Mouse (Mus musculus): ENCODE measurements around the gene Gm45208. TPM values are rescaled to one million over a fixed set of nuclear protein-coding genes. Genes with fewer than 3 reads are reported as not detected.

Gene Gm45208
- polyA plus RNA-seq, 1 experiment: not detected

- no peak for DNase-seq (ENCODE audit: low spot score)
Measured at GRCm38 (mm10) chrX:7772766-7773165, 50.7 kb downstream of the Gm45208 start.

- DNase-seq (ENCODE audit: low spot score): no peak
Measured at GRCm38 (mm10) chrX:7775501-7776205, 53.6 kb downstream of the Gm45208 start.

GRCm38 (mm10) chrX:7776329-7777082 lies 54.5 kb downstream of the Gm45208 start:
- no peak for DNase-seq (ENCODE audit: low spot score)

- no peak for DNase-seq (ENCODE audit: low spot score)
Measured at GRCm38 (mm10) chrX:7778450-7779244, 56.6 kb downstream of the Gm45208 start.

GRCm38 (mm10) chrX:7779294-7779693 lies 57.2 kb downstream of the Gm45208 start:
- DNase-seq (ENCODE audit: low spot score): no peak

Other genes with a start within 250 kb of the Gm45208 start
- gene Foxp3, start 148.6 kb upstream of the Gm45208 start, polyA plus RNA-seq (2012; rRNA removed): 0.08 and 0.21 TPM in 2 replicates
- 3.5 and 3.7 TPM in 2 replicates for gene Ppp1r3f, start 148.0 kb upstream of the Gm45208 start, polyA plus RNA-seq (2012; rRNA removed)
- gene Ccdc22, start 116.7 kb upstream of the Gm45208 start, polyA plus RNA-seq (2012; rRNA removed): 12.0 and 12.5 TPM in 2 replicates
- gene Cacna1f, start 115.2 kb upstream of the Gm45208 start, polyA plus RNA-seq (2012; rRNA removed): 0.01 TPM in 2 replicates
- 3.6 and 4.0 TPM in 2 replicates for gene Syp, start 83.8 kb upstream of the Gm45208 start, polyA plus RNA-seq (2012; rRNA removed)
- gene Prickle3, start 65.0 kb upstream of the Gm45208 start, polyA plus RNA-seq (2012; rRNA removed): 12.1 and 16.3 TPM in 2 replicates
- gene Plp2, start 50.9 kb upstream of the Gm45208 start, polyA plus RNA-seq (2012; rRNA removed): 233 and 234 TPM in 2 replicates
- gene Magix, start 41.0 kb upstream of the Gm45208 start, polyA plus RNA-seq (2012; rRNA removed): 1.1 and 1.6 TPM in 2 replicates
- gene Gpkow, start 25.1 kb upstream of the Gm45208 start, polyA plus RNA-seq (2012; rRNA removed): 20.6 and 21.9 TPM in 2 replicates
- 48.8 and 56.1 TPM in 2 replicates for gene Wdr45, start 7.9 kb upstream of the Gm45208 start, polyA plus RNA-seq (2012; rRNA removed)
- gene Praf2, start 6.2 kb downstream of the Gm45208 start, polyA plus RNA-seq (2012; rRNA removed): 30.8 and 37.7 TPM in 2 replicates
- gene Ccdc120, start 28.7 kb downstream of the Gm45208 start, polyA plus RNA-seq (2012; rRNA removed): 16.9 and 17.2 TPM in 2 replicates
- 11.2 and 23.7 TPM in 2 replicates for gene Tfe3, start 40.3 kb downstream of the Gm45208 start, polyA plus RNA-seq (2012; rRNA removed)
- 49.5 and 53.1 TPM in 2 replicates for gene Gripap1, start 67.5 kb downstream of the Gm45208 start, polyA plus RNA-seq (2012; rRNA removed)
- 1.7 and 2.4 TPM in 2 replicates for gene Kcnd1, start 100.0 kb downstream of the Gm45208 start, polyA plus RNA-seq (2012; rRNA removed)
- gene Otud5, start 119.1 kb downstream of the Gm45208 start, polyA plus RNA-seq (2012; rRNA removed): 31.4 and 43.4 TPM in 2 replicates
- 8.8 and 10.8 TPM in 2 replicates for gene Pim2, start 156.0 kb downstream of the Gm45208 start, polyA plus RNA-seq (2012; rRNA removed)
- gene Slc35a2, start 161.8 kb downstream of the Gm45208 start, polyA plus RNA-seq (2012; rRNA removed): 43.3 and 68.2 TPM in 2 replicates
- gene Pqbp1, start 177.0 kb downstream of the Gm45208 start, polyA plus RNA-seq (2012; rRNA removed): 84.2 and 90.7 TPM in 2 replicates
- gene Timm17b, start 177.1 kb downstream of the Gm45208 start, polyA plus RNA-seq (2012; rRNA removed): 22.2 and 23.7 TPM in 2 replicates
- not detected in 2 replicates for gene Gm10491, start 185.6 kb downstream of the Gm45208 start, polyA plus RNA-seq (2012; rRNA removed)
- not detected in 2 replicates for gene Gm10490, start 187.3 kb downstream of the Gm45208 start, polyA plus RNA-seq (2012; rRNA removed)
- gene Pcsk1n, start 197.6 kb downstream of the Gm45208 start, polyA plus RNA-seq (2012; rRNA removed): 0.51 and 0.66 TPM in 2 replicates
- not detected in 2 replicates for gene Eras, start 206.4 kb downstream of the Gm45208 start, polyA plus RNA-seq (2012; rRNA removed)
- 20.9 and 22.0 TPM in 2 replicates for gene Hdac6, start 225.6 kb downstream of the Gm45208 start, polyA plus RNA-seq (2012; rRNA removed)

Data from urinary bladder, adult 2 months (tissue).